Comparison of ENCODE assay signal across 8 mouse cellular contexts in the genomic region with DNA sequence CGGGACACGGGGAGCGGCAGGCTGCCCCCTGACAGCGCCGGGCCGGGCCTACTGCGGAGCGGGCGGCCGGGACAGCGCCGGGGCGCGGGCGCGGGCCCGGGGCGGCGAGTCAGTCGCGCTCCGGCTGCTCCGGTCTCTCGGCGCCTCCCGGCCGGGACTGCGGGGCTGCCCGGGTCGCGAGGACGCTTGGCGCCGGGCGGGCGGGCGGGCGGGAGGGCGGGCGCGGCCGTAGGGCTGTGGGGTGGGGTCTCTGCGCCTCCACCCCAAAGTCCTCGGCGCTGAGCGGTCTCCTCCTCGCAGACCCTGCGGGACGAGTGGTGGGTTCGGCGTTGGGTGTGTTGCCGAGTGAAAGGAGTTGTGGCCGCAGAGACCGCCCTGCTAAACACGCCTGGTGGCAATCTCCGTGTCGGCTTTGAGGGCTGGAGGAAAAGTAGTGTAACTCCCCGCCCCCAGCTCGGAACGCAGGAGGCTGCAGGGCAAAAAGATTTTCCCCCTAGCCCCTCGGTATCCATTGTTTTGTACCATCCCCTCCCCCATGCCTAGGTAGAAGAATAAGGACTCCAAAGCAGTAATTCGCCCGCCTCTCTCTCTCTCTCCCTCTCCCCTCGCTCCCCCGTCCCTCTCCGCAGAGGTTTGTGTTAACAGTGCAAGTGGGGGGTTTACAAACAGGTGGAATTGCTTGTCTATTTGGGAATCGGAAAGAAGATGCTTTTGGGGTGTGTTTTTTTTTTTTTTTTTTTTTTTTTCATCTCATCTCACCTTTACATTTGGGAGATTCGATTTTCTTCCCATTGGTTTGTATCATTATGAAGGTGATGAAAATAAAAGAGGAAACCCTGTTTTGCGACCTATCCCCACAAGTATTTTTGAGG. TPM values are rescaled to one million over a fixed set of nuclear protein-coding genes. Genes with fewer than 3 reads are reported as not detected.
A peak's percentile ranks its signal among the peaks of the same experiment; 100 is the strongest.
DNase-seq lines count a peak whose midpoint lies in the region; ATAC-seq and TF ChIP-seq lines count a peak whose summit lies in the region.

No protein-coding gene starts in this region.

- H3K27ac ChIP-seq in embryonic facial prominence, embryonic 13.5 days, result peak overlapping the region; percentile 98
- H3K27ac ChIP-seq in liver, embryonic 16.5 days (ENCODE audit: low read length), result peak overlapping the region; percentile 89
- no peak overlapping the region for H3K27ac ChIP-seq in olfactory bulb, adult 2 months (ENCODE audit: insufficient read depth, low read depth, low read length)

- TF ChIP-seq POLR2A in olfactory bulb, adult 2 months (IDR thresholded peaks at IDR 0.05; ENCODE audit: insufficient read depth, low read depth, low read length), result no peak

- peak overlapping the region; percentile 96 for H3K4me3 ChIP-seq in embryonic facial prominence, embryonic 13.5 days
- H3K4me3 ChIP-seq in liver, embryonic 16.5 days (ENCODE audit: low read depth, low read length), result peak overlapping the region; percentile 76
- peak overlapping the region; percentile 69 for H3K4me3 ChIP-seq in olfactory bulb, adult 2 months (ENCODE audit: insufficient read depth, low read depth, low read length)

- H3K36me3 ChIP-seq in embryonic facial prominence, embryonic 13.5 days, result no peaks in the 10 kb centered on the region
- no peaks in the 10 kb centered on the region for H3K36me3 ChIP-seq in liver, embryonic 16.5 days (ENCODE audit: control insufficient read depth, insufficient read depth)

- H3K9me3 ChIP-seq in embryonic facial prominence, embryonic 13.5 days, result no peaks in the 10 kb centered on the region
- no peaks in the 10 kb centered on the region for H3K9me3 ChIP-seq in liver, embryonic 16.5 days (replicated peaks; ENCODE audit: control insufficient read depth, low read length)

- under 1% methylated on average over 67 of the region's 69 CpGs for WGBS in embryonic facial prominence, embryonic 13.5 days
- WGBS in liver, embryonic 16.5 days (ENCODE audit: insufficient replicate concordance), result under 1% methylated on average over 43 of the region's 69 CpGs
- 5% methylated on average over 51 of the region's 69 CpGs for WGBS in olfactory bulb, adult 2 months

- TF ChIP-seq CTCF in olfactory bulb, adult 2 months (IDR thresholded peaks at IDR 0.05; ENCODE audit: insufficient read depth, low read depth, low read length), result no peak

- peak; percentile 66 for DNase-seq in A20 (ENCODE audit: low read depth, low spot score)
- DNase-seq in adrenal gland, adult 8-10 months, result peak; percentile 50
- peak; percentile 29 to 42 for DNase-seq in heart, adult 9 months (ENCODE audit: low spot score in 2 of 2)
- peak; percentile 42 for DNase-seq in kidney, adult 9 months
- DNase-seq in thymus, postnatal 10 days (ENCODE audit: low spot score in 2 of 2), result peak; percentile 43 to 47

- H3K27me3 ChIP-seq in embryonic facial prominence, embryonic 13.5 days, result no peaks in the 10 kb centered on the region
- H3K27me3 ChIP-seq in liver, embryonic 16.5 days (ENCODE audit: control insufficient read depth, insufficient read depth, low read depth, low read length), result no peaks in the 10 kb centered on the region

- peaks cover 13% of the 10 kb centered on the region for H3K4me1 ChIP-seq in embryonic facial prominence, embryonic 13.5 days
- peaks cover 26% of the 10 kb centered on the region for H3K4me1 ChIP-seq in liver, embryonic 16.5 days (ENCODE audit: control insufficient read depth, low read depth, low read length)
- no peaks in the 10 kb centered on the region for H3K4me1 ChIP-seq in olfactory bulb, adult 2 months (ENCODE audit: control insufficient read depth, insufficient read depth, low read length)

- peak overlapping the region; percentile 67 for H3K4me2 ChIP-seq in embryonic facial prominence, embryonic 13.5 days
- H3K4me2 ChIP-seq in liver, embryonic 16.5 days (ENCODE audit: low read depth, low read length), result peak overlapping the region; percentile 77

- peak overlapping the region; percentile 97 for H3K9ac ChIP-seq in embryonic facial prominence, embryonic 13.5 days
- peak overlapping the region; percentile 89 for H3K9ac ChIP-seq in liver, embryonic 16.5 days (ENCODE audit: low read depth, low read length)

- ATAC-seq in embryonic facial prominence, embryonic 13.5 days (ENCODE audit: insufficient number of reproducible peaks, insufficient read depth, low FRiP score, low TSS enrichment, low read depth), result no peak; the same call in none of the 2 replicates
- no peak; the same call in 1 of the 2 replicates for ATAC-seq in liver, embryonic 16.5 days (ENCODE audit: low read depth)

RNA-seq across cellular contexts. Expression of a gene that starts 1.0 kb away (rescaled TPM):
- total RNA-seq in adrenal gland, adult 8-10 months (2022), result 10 to 100 TPM; 21.2 to 30.7 (median 26.0) TPM
- 82.9 and 97.9 TPM in 2 replicates for polyA plus RNA-seq in embryonic facial prominence, embryonic 13.5 days (2015; fragmentation: Nextera tagmentation; extraction: Ambion mirVana)
- polyA plus RNA-seq in liver, embryonic 16.5 days (2015; fragmentation: Nextera tagmentation; extraction: Ambion mirVana), result 33.8 and 40.1 TPM in 2 replicates
- not detected in 2 replicates for polyA plus RNA-seq in olfactory bulb, adult 2 months (2012; ENCODE audit: insufficient read depth, insufficient read length, low replicate concordance, missing spikeins)

RNA-seq across cellular contexts. Expression of a gene that starts 1.3 kb away (rescaled TPM):
- total RNA-seq in adrenal gland, adult 8-10 months (2022), result 10 to 100 TPM; 38.1 to 46.5 (median 41.9) TPM
- 50.5 and 54.7 TPM in 2 replicates for polyA plus RNA-seq in embryonic facial prominence, embryonic 13.5 days (2015; fragmentation: Nextera tagmentation; extraction: Ambion mirVana)
- 16.6 TPM in 2 replicates for polyA plus RNA-seq in liver, embryonic 16.5 days (2015; fragmentation: Nextera tagmentation; extraction: Ambion mirVana)
- not detected in 2 replicates for polyA plus RNA-seq in olfactory bulb, adult 2 months (2012; ENCODE audit: insufficient read depth, insufficient read length, low replicate concordance, missing spikeins)

RNA-seq across cellular contexts. Expression of a gene that starts 53.4 kb away (rescaled TPM):
- total RNA-seq in adrenal gland, adult 8-10 months (2022), result 100 to 1,000 TPM in 3 of 4 experiments, 10 to 100 TPM in 1; 97.1 to 122 (median 103) TPM
- 130 and 135 TPM in 2 replicates for polyA plus RNA-seq in embryonic facial prominence, embryonic 13.5 days (2015; fragmentation: Nextera tagmentation; extraction: Ambion mirVana)
- polyA plus RNA-seq in liver, embryonic 16.5 days (2015; fragmentation: Nextera tagmentation; extraction: Ambion mirVana), result 21.5 TPM in 2 replicates
- not detected in 2 replicates for polyA plus RNA-seq in olfactory bulb, adult 2 months (2012; ENCODE audit: insufficient read depth, insufficient read length, low replicate concordance, missing spikeins)
